Mouse (Mus musculus) embryonic fibroblast, embryonic 13.5 days (primary cell): ENCODE measurements at regions not wholly inside any gene's neighbourhood (a gene's known extent, or its start where the extent isn't known, plus 50 kb on each side); places are given as distances from the start of the nearest gene placed in this dataset.

ENCODE experiments used
- CTCF ChIP-seq: IDR thresholded peaks from 2 replicates; pipeline ENCODE4 v1.5.1; 2011; ENCODE audit warnings: mild to moderate bottlenecking, control low read depth, low read length, moderate library complexity, borderline replicate concordance; ENCODE audit not compliant: insufficient read depth
- POLR2A ChIP-seq: IDR thresholded peaks from 2 replicates; pipeline ENCODE4 v1.6.1; 2011; ENCODE audit warnings: low read depth, mild to moderate bottlenecking, control low read depth, low read length, moderate library complexity

GRCm38 (mm10) chr12:7670561-7670960, 306.9 kb upstream of the Apob start:
- TF ChIP-seq CTCF (no peak), POLR2A (no peak)
